Mouse (Mus musculus): ENCODE results near the gene Sall1. TPM values are rescaled to one million over a fixed set of nuclear protein-coding genes. Genes with fewer than 3 reads are reported as not detected.

Sall1 gene
- polyA plus RNA-seq (2015; fragmentation: Nextera tagmentation; extraction: Ambion mirVana) = 1.8 and 1.9 TPM in 2 replicates

- peaks cover 86% of the 10 kb centered on the region for H3K27me3 ChIP-seq (replicated peaks; ENCODE audit: control insufficient read depth, insufficient read depth, low read length)
- peak within 1 kb of the TSS; percentile 59 for H3K4me3 ChIP-seq (ENCODE audit: low read length)
- H3K4me1 ChIP-seq (ENCODE audit: control insufficient read depth, insufficient read depth, low read length) = peaks cover 36% of the 10 kb centered on the region
- H3K9ac ChIP-seq (ENCODE audit: low read depth, low read length) = peak within 1 kb of the TSS; percentile 70
- no peaks in the 10 kb centered on the region for H3K9me3 ChIP-seq (ENCODE audit: control insufficient read depth, low read length)
- ATAC-seq = peak; percentile 13; the same call in 1 of the 2 replicates
- H3K36me3 ChIP-seq (ENCODE audit: control insufficient read depth, insufficient read depth, low read length) = no peaks in the 10 kb centered on the region
- under 1% methylated on average over 25 of the region's 25 CpGs for WGBS
- peak within 1 kb of the TSS; percentile 94 for H3K4me2 ChIP-seq (ENCODE audit: low read depth, low read length)
- peak within 1 kb of the TSS; percentile 57 for H3K27ac ChIP-seq (ENCODE audit: low read length)
Measured at GRCm38 (mm10) chr8:89043940-89044339, at the start of gene Sall1. Sall1 (minus strand) TSS chr8:89044162.

- H3K36me3 ChIP-seq (ENCODE audit: control insufficient read depth, insufficient read depth, low read length) = no peaks in the 10 kb centered on the region
- no peak overlapping the region for H3K27ac ChIP-seq (ENCODE audit: low read length)
- H3K9ac ChIP-seq (ENCODE audit: low read depth, low read length) = no peak overlapping the region
- WGBS = 33% methylated on average over 5 of the region's 5 CpGs
- H3K9me3 ChIP-seq (ENCODE audit: control insufficient read depth, low read length) = no peaks in the 10 kb centered on the region
- no peaks in the 10 kb centered on the region for H3K27me3 ChIP-seq (replicated peaks; ENCODE audit: control insufficient read depth, insufficient read depth, low read length)
- ATAC-seq = no peak
- H3K4me3 ChIP-seq (ENCODE audit: low read length) = no peak overlapping the region
- H3K4me1 ChIP-seq (ENCODE audit: control insufficient read depth, insufficient read depth, low read length) = no peaks in the 10 kb centered on the region
- H3K4me2 ChIP-seq (ENCODE audit: low read depth, low read length) = no peak overlapping the region
Measured at GRCm38 (mm10) chr8:89089916-89090315, 46.0 kb upstream of the Sall1 start.

DNA sequence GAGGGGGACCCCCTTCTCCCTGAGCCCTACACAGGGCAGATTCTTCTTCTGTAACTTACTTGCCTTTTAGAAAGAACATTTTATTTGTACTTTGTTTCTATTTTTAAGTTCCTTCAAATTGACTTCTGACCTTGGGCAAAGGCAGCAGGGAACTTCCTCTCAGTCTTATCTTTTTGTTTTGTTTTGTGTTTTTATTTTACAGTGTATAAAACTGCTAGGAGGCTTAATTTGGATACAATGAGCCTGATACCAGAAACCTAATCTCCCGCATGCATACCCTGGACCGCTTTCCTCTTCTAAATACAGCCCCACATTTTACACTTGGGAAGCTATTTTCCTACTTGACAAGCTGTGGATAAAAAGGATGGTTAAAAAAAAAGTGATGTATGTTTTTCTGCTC lies 35.2 kb upstream of the Sall1 start:
- no peak overlapping the region for H3K4me2 ChIP-seq (ENCODE audit: low read depth, low read length)
- no peaks in the 10 kb centered on the region for H3K4me1 ChIP-seq (ENCODE audit: control insufficient read depth, insufficient read depth, low read length)
- no peaks in the 10 kb centered on the region for H3K9me3 ChIP-seq (ENCODE audit: control insufficient read depth, low read length)
- H3K4me3 ChIP-seq (ENCODE audit: low read length) = no peak overlapping the region
- H3K36me3 ChIP-seq (ENCODE audit: control insufficient read depth, insufficient read depth, low read length) = no peaks in the 10 kb centered on the region
- H3K27ac ChIP-seq (ENCODE audit: low read length) = no peak overlapping the region
- WGBS = 91% methylated on average over 2 of the region's 2 CpGs
- no peaks in the 10 kb centered on the region for H3K27me3 ChIP-seq (replicated peaks; ENCODE audit: control insufficient read depth, insufficient read depth, low read length)
- ATAC-seq = no peak
- H3K9ac ChIP-seq (ENCODE audit: low read depth, low read length) = no peak overlapping the region

DNA sequence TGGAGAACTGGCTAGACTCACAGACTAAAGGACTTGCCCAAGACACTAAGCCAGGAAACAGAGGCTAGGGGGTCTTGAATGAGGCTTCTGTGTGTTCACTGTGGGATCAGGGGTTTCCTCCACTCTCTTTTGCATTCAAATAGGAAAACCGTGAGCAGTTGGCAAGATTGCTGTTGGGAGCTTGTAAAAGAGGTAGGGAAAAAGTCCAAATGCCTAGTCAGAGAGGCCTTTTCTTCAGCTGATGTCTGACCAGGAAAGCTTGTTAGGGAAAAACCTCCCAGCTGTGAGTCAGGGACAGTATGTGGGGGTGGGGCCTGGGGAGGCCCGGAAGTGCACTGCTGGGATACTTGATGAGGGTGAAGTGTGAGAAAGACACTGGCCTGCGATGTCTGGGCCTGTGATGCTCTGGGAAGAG lies 29.0 kb upstream of the Sall1 start:
- 19% methylated on average over 3 of the region's 3 CpGs for WGBS
- H3K27ac ChIP-seq (ENCODE audit: low read length) = no peak overlapping the region
- H3K27me3 ChIP-seq (replicated peaks; ENCODE audit: control insufficient read depth, insufficient read depth, low read length) = no peaks in the 10 kb centered on the region
- no peak for ATAC-seq
- no peak overlapping the region for H3K4me3 ChIP-seq (ENCODE audit: low read length)
- H3K9me3 ChIP-seq (ENCODE audit: control insufficient read depth, low read length) = no peaks in the 10 kb centered on the region
- 0 out of 2 replicates have a peak, but pooled peaks cover 5% of the 10 kb centered on the region for H3K4me1 ChIP-seq (ENCODE audit: control insufficient read depth, insufficient read depth, low read length)
- no peak overlapping the region for H3K4me2 ChIP-seq (ENCODE audit: low read depth, low read length)
- H3K36me3 ChIP-seq (ENCODE audit: control insufficient read depth, insufficient read depth, low read length) = no peaks in the 10 kb centered on the region
- no peak overlapping the region for H3K9ac ChIP-seq (ENCODE audit: low read depth, low read length)

DNA sequence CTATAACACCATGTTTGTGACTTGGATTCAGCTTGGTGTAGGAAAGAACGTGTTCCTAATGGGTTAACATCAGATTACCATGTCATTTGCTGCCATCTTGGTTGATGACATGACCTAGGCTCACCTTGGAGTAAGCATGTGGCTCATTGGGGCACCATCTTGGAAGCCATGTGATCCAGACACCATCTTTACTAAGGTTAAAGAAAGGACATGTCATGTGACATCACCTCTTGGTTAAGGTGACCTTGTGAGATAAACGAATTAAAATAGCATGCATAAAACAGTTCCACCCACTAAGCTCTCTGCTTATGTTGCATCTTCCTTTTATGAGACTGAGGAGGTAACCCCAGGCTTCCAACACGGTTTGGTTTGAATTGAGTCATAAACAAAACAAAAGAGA lies 23.5 kb upstream of the Sall1 start:
- H3K4me2 ChIP-seq (ENCODE audit: low read depth, low read length) = no peak overlapping the region
- H3K36me3 ChIP-seq (ENCODE audit: control insufficient read depth, insufficient read depth, low read length) = no peaks in the 10 kb centered on the region
- no peaks in the 10 kb centered on the region for H3K4me1 ChIP-seq (ENCODE audit: control insufficient read depth, insufficient read depth, low read length)
- no peak for ATAC-seq
- no peaks in the 10 kb centered on the region for H3K9me3 ChIP-seq (ENCODE audit: control insufficient read depth, low read length)
- H3K4me3 ChIP-seq (ENCODE audit: low read length) = no peak overlapping the region
- no peak overlapping the region for H3K9ac ChIP-seq (ENCODE audit: low read depth, low read length)
- H3K27me3 ChIP-seq (replicated peaks; ENCODE audit: control insufficient read depth, insufficient read depth, low read length) = 0 out of 2 replicates have a peak, but pooled peaks cover 2% of the 10 kb centered on the region
- no peak overlapping the region for H3K27ac ChIP-seq (ENCODE audit: low read length)
- WGBS = 73% methylated on average over 3 of the region's 3 CpGs

- Histone ChIP-seq H3K27ac (ENCODE audit: low read length) (no peak overlapping the region), H3K4me2 (ENCODE audit: low read depth, low read length) (no peak overlapping the region), H3K36me3 (ENCODE audit: control insufficient read depth, insufficient read depth, low read length) (no peaks in the 10 kb centered on the region), H3K9ac (ENCODE audit: low read depth, low read length) (no peak overlapping the region), H3K27me3 (replicated peaks; ENCODE audit: control insufficient read depth, insufficient read depth, low read length) (0 out of 2 replicates have a peak, but pooled peaks cover 2% of the 10 kb centered on the region), H3K9me3 (ENCODE audit: control insufficient read depth, low read length) (no peaks in the 10 kb centered on the region), H3K4me1 (ENCODE audit: control insufficient read depth, insufficient read depth, low read length) (no peaks in the 10 kb centered on the region), H3K4me3 (ENCODE audit: low read length) (no peak overlapping the region)
- ATAC-seq = no peak
- WGBS = 66% methylated on average over 9 of the region's 9 CpGs
Measured at GRCm38 (mm10) chr8:89064042-89064441, 20.1 kb upstream of the Sall1 start.

DNA sequence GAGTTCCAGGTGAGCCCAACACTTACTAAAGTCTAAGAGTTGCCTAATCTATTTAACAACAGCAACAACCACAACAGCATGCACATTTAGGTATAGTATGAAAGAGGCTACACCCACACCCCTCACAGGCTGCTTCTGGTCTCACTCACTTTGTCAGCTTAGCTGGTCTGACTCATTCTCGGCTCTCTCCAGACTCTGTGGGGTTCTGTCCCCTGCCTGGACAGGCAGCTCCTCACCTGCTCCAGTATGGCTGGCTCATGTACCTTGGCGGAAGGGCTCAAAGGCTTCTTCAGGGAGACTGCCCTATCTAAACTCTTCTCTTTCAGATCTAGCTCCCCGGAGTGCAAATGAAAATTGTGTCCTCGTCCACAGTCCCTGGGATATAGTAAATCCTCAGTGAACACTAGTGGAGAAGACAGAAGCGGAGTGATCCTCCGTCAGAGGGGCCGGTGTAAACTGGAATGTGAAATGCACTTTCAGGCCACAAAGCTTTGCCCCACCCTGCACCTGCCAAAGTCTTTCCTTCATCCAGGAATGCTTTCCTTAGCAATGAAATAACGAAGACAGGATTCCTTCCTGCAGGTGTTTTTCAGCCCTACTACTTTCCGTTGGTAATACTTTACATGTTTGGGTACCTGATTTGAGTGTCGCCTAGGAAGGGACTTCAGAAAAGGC lies 19.5 kb upstream of the Sall1 start:
- WGBS = 76% methylated on average over 10 of the region's 10 CpGs
- no peaks in the 10 kb centered on the region for H3K36me3 ChIP-seq (ENCODE audit: control insufficient read depth, insufficient read depth, low read length)
- H3K4me3 ChIP-seq (ENCODE audit: low read length) = no peak overlapping the region
- H3K4me2 ChIP-seq (ENCODE audit: low read depth, low read length) = no peak overlapping the region
- H3K27ac ChIP-seq (ENCODE audit: low read length) = no peak overlapping the region
- H3K9me3 ChIP-seq (ENCODE audit: control insufficient read depth, low read length) = no peaks in the 10 kb centered on the region
- no peak overlapping the region for H3K9ac ChIP-seq (ENCODE audit: low read depth, low read length)
- ATAC-seq = no peak
- 0 out of 2 replicates have a peak, but pooled peaks cover 2% of the 10 kb centered on the region for H3K27me3 ChIP-seq (replicated peaks; ENCODE audit: control insufficient read depth, insufficient read depth, low read length)
- H3K4me1 ChIP-seq (ENCODE audit: control insufficient read depth, insufficient read depth, low read length) = no peaks in the 10 kb centered on the region

DNA sequence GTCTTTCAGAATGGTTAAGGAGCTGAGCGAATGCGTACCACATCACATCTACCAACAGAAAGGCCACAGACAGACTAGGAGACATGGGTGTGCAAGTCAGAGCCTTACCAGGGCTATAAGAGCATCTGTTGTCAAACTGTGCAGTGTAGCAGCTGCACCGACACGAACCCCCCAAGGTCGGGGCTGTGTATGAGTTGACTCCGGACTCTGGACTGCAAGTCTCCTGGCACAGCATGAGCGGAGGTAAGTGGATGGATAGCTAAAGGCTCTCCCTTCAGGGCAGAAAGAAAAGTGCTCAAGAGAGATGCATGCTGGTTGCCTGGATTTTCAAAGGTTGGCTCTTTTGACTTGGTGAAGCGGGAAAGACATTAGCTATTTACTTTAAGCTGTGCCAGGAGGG lies 16.8 kb upstream of the Sall1 start:
- Histone ChIP-seq H3K36me3 (ENCODE audit: control insufficient read depth, insufficient read depth, low read length) (no peaks in the 10 kb centered on the region), H3K4me3 (ENCODE audit: low read length) (no peak overlapping the region), H3K27me3 (replicated peaks; ENCODE audit: control insufficient read depth, insufficient read depth, low read length) (0 out of 2 replicates have a peak, but pooled peaks cover 2% of the 10 kb centered on the region), H3K4me1 (ENCODE audit: control insufficient read depth, insufficient read depth, low read length) (no peaks in the 10 kb centered on the region), H3K4me2 (ENCODE audit: low read depth, low read length) (no peak overlapping the region), H3K9ac (ENCODE audit: low read depth, low read length) (no peak overlapping the region), H3K27ac (ENCODE audit: low read length) (no peak overlapping the region), H3K9me3 (ENCODE audit: control insufficient read depth, low read length) (no peaks in the 10 kb centered on the region)
- ATAC-seq = no peak
- 89% methylated on average over 8 of the region's 8 CpGs for WGBS

DNA sequence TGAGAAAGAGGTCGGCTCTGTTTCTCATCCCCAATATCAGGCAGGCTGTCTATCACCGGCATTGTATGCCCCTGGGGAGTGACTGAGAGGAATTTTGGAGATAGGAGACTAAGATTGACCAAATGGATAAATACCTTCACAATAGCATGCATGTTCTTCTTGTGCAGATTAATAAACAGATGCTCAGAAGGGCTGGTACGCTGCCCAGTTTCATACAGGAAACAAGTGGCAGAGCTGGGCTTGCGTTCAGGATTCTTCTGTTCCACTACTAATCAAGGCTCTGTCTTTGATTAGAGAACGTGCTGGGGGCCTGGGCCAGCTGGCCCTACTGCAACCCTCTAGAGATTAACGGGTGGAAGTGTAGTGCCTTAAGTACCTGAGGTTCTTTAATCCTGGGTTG lies 15.5 kb upstream of the Sall1 start:
- Histone ChIP-seq H3K4me3 (ENCODE audit: low read length) (no peak overlapping the region), H3K4me2 (ENCODE audit: low read depth, low read length) (no peak overlapping the region), H3K9me3 (ENCODE audit: control insufficient read depth, low read length) (no peaks in the 10 kb centered on the region), H3K27me3 (replicated peaks; ENCODE audit: control insufficient read depth, insufficient read depth, low read length) (0 out of 2 replicates have a peak, but pooled peaks cover 2% of the 10 kb centered on the region), H3K36me3 (ENCODE audit: control insufficient read depth, insufficient read depth, low read length) (no peaks in the 10 kb centered on the region), H3K4me1 (ENCODE audit: control insufficient read depth, insufficient read depth, low read length) (no peaks in the 10 kb centered on the region), H3K27ac (ENCODE audit: low read length) (no peak overlapping the region), H3K9ac (ENCODE audit: low read depth, low read length) (no peak overlapping the region)
- 52% methylated on average over 6 of the region's 6 CpGs for WGBS
- no peak for ATAC-seq

- Histone ChIP-seq H3K27me3 (replicated peaks; ENCODE audit: control insufficient read depth, insufficient read depth, low read length) (peaks cover 12% of the 10 kb centered on the region), H3K4me2 (ENCODE audit: low read depth, low read length) (no peak overlapping the region), H3K4me1 (ENCODE audit: control insufficient read depth, insufficient read depth, low read length) (no peaks in the 10 kb centered on the region), H3K9me3 (ENCODE audit: control insufficient read depth, low read length) (no peaks in the 10 kb centered on the region), H3K36me3 (ENCODE audit: control insufficient read depth, insufficient read depth, low read length) (no peaks in the 10 kb centered on the region), H3K4me3 (ENCODE audit: low read length) (no peak overlapping the region), H3K27ac (ENCODE audit: low read length) (no peak overlapping the region), H3K9ac (ENCODE audit: low read depth, low read length) (no peak overlapping the region)
- ATAC-seq = no peak
- 87% methylated on average over 7 of the region's 7 CpGs for WGBS
Measured at GRCm38 (mm10) chr8:89052880-89053279, 8.9 kb upstream of the Sall1 start.

Data from intestine, embryonic 16.5 days (tissue).